Mouse (Mus musculus): ENCODE measurements around the gene Hoxd12.

Hoxd12 gene

DNA sequence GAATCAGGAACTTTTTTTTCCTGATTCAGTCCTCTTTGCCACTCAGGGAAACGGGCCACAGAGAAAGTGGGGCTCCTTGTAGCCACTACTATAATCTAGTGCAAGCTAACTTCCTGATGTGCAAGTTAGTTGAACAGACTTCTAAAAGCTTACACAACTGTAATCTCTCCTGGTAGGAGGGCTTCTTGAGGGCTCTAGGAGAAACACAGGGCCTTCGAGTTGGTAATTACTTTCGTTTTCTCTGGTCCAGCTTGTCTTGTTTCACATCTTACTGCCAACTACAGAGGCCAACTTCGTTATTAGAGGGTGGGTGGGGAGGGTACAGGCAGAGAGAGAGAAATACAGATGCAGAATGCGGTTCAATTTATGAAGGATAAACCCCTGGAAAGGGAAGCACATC, 3.0 kb upstream of the Hoxd12 start:
- Histone ChIP-seq H3K27me3 (ENCODE audit: control insufficient read depth, insufficient read depth, low read length, poor library complexity, severe bottlenecking) (peaks cover 6% of the 10 kb centered on the region), H3K36me3 (ENCODE audit: control insufficient read depth, insufficient read depth, low read length, poor library complexity, severe bottlenecking) (no peaks in the 10 kb centered on the region)
- no peak for DNase-seq (ENCODE audit: low read depth, low spot score)

- Histone ChIP-seq H3K36me3 (ENCODE audit: control insufficient read depth, insufficient read depth, low read length, poor library complexity, severe bottlenecking) (no peaks in the 10 kb centered on the region), H3K27me3 (ENCODE audit: control insufficient read depth, insufficient read depth, low read length, poor library complexity, severe bottlenecking) (peaks cover 6% of the 10 kb centered on the region)
- peak; percentile 71 for DNase-seq (ENCODE audit: low read depth, low spot score)
Measured at GRCm38 (mm10) chr2:74672481-74673362, 2.1 kb upstream of the Hoxd12 start.

GRCm38 (mm10) chr2:74673835-74674425, 883 bp upstream of the Hoxd12 start:
- no peak for DNase-seq (ENCODE audit: low read depth, low spot score)
- H3K36me3 ChIP-seq (ENCODE audit: control insufficient read depth, insufficient read depth, low read length, poor library complexity, severe bottlenecking), result no peaks in the 10 kb centered on the region
- H3K27me3 ChIP-seq (ENCODE audit: control insufficient read depth, insufficient read depth, low read length, poor library complexity, severe bottlenecking), result peaks cover 2% of the 10 kb centered on the region; the same call in 1 of the 2 replicates

GRCm38 (mm10) chr2:74675666-74676282, 961 bp downstream of the Hoxd12 start:
- DNase-seq (ENCODE audit: low read depth, low spot score), result no peak
- H3K36me3 ChIP-seq (ENCODE audit: control insufficient read depth, insufficient read depth, low read length, poor library complexity, severe bottlenecking), result no peaks in the 10 kb centered on the region
- peaks cover 2% of the 10 kb centered on the region for H3K27me3 ChIP-seq (ENCODE audit: control insufficient read depth, insufficient read depth, low read length, poor library complexity, severe bottlenecking)

DNA sequence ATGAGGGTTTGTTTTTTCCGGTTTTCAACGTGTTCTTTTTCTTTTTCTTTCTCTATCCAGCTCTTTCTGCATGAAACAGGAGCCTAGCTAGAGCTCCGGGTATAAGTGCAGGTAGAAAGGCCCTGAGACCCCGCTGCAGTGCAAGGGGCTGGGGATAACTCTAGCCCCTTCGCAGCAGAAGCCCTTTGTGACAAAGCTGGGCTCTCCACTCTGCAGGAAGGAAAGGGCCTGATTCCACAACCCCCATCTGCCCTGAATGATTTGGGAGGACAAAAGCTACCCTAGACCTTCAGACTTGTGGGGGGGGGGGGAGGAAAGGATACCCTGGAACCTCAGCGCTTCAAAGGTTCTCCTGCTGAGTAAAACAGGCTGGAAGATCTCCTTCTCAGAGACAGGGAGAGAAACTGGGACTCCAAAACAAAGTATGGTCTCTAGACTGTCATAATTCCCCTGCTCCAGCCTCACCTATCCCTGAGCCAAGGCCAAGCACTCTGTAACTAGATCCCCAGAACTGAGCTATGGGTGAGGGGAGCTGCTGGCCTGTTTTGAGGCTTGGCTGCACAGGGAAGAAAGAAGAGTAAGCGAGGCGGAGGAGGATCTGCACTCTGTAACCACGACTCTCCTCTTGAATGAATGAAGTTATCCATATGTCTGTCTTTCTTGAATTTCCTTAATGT, 1.7 kb downstream of the Hoxd12 start:
- Histone ChIP-seq H3K27me3 (ENCODE audit: control insufficient read depth, insufficient read depth, low read length, poor library complexity, severe bottlenecking) (peaks cover 2% of the 10 kb centered on the region), H3K36me3 (ENCODE audit: control insufficient read depth, insufficient read depth, low read length, poor library complexity, severe bottlenecking) (no peaks in the 10 kb centered on the region)
- no peak for DNase-seq (ENCODE audit: low read depth, low spot score)

DNA sequence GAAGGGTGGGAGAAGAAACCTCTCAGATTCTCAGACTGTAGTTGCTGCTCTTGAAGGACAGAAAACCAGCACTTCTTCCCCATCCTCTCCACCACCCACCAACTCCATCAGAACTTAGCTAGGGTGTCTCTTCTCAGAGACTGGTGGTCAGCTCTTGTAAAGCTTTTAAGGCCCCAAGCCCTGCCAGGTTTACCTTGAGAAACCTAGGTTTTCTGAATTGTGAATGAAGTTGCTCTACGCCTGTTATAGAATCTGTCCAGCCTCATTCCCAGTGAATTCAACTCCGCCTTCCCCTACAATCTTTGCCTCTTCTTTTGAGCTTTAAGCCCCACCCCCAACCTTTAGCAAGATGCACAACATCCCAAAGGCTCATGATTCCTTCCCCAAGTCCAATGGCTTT, 2.3 kb downstream of the Hoxd12 start:
- Histone ChIP-seq H3K36me3 (ENCODE audit: control insufficient read depth, insufficient read depth, low read length, poor library complexity, severe bottlenecking) (no peaks in the 10 kb centered on the region), H3K27me3 (ENCODE audit: control insufficient read depth, insufficient read depth, low read length, poor library complexity, severe bottlenecking) (peaks cover 2% of the 10 kb centered on the region)
- no peak for DNase-seq (ENCODE audit: low read depth, low spot score)

DNA sequence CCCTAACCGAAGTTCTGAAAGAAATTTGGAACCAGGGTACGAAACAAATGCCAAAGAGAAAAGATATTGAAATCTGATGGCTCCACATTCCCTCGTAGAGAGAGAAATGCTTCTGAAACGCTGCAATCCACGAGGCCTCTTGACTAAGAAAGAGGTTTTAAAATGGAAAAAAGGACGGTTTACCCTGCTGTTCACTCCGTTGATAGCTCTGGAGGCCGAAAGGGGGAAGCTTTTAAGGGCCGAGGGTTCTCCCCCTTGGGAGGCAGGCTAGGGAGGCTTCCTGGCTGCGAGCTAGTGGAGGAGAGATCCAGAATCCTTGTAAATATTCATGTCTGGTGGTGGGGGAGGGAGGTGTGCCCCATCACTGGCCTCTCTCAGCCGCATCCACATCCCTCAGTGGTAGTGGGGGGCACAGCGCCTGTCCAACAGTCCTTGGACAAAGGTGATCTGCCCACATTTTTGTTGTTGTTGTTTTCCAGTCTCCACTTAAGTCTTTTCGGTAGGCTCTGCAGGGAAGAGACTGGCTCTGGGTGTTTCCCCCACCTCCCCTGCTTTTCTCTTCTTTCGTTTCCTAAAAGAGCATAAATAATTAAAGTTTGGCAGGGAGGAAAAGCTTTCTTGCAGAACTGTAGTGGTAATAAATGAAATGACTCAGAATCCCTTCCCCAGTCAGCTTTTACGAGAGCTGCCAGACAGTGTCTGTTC, 4.2 kb downstream of the Hoxd12 start, which contains the start of gene Hoxd11:
Gene Hoxd11, plus strand, starts transcription at position 667 of the 705 bp plus-strand sequence.
- Histone ChIP-seq H3K36me3 (ENCODE audit: control insufficient read depth, insufficient read depth, low read length, poor library complexity, severe bottlenecking) (no peaks in the 10 kb centered on the region), H3K27me3 (ENCODE audit: control insufficient read depth, insufficient read depth, low read length, poor library complexity, severe bottlenecking) (peaks cover 6% of the 10 kb centered on the region)
- no peak for DNase-seq (ENCODE audit: low read depth, low spot score)

DNA sequence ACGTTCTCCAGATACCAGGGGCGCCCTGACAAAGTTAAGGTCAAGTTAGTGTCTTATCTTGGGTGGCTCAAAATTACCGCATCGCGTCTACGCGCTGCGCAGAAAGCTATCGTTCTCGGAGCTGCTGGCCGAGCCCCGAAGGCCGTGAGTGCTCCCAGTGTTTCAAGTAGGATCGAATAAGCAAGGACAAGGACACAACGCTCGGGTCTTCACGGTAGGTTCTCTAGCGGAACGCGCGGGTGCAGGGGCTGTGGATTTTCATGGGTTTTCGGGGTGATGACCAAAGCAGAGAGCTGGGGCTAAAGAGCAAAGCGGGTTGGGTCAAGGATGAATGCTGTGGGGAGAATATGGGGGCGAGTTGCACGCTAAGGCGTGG, 4.8 kb downstream of the Hoxd12 start:
- no peaks in the 10 kb centered on the region for H3K36me3 ChIP-seq (ENCODE audit: control insufficient read depth, insufficient read depth, low read length, poor library complexity, severe bottlenecking)
- peaks cover 6% of the 10 kb centered on the region for H3K27me3 ChIP-seq (ENCODE audit: control insufficient read depth, insufficient read depth, low read length, poor library complexity, severe bottlenecking)
- no peak for DNase-seq (ENCODE audit: low read depth, low spot score)

- no peaks in the 10 kb centered on the region for H3K36me3 ChIP-seq (ENCODE audit: control insufficient read depth, insufficient read depth, low read length, poor library complexity, severe bottlenecking)
- H3K27me3 ChIP-seq (ENCODE audit: control insufficient read depth, insufficient read depth, low read length, poor library complexity, severe bottlenecking), result peaks cover 6% of the 10 kb centered on the region
- DNase-seq (ENCODE audit: low read depth, low spot score), result no peak
Measured at GRCm38 (mm10) chr2:74679980-74680379, 5.2 kb downstream of the Hoxd12 start.

- no peaks in the 10 kb centered on the region for H3K36me3 ChIP-seq (ENCODE audit: control insufficient read depth, insufficient read depth, low read length, poor library complexity, severe bottlenecking)
- H3K27me3 ChIP-seq (ENCODE audit: control insufficient read depth, insufficient read depth, low read length, poor library complexity, severe bottlenecking), result peaks cover 6% of the 10 kb centered on the region
- no peak for DNase-seq (ENCODE audit: low read depth, low spot score)
Measured at GRCm38 (mm10) chr2:74680561-74681398, 6.0 kb downstream of the Hoxd12 start.

- DNase-seq (ENCODE audit: low read depth, low spot score), result no peak
- H3K27me3 ChIP-seq (ENCODE audit: control insufficient read depth, insufficient read depth, low read length, poor library complexity, severe bottlenecking), result peaks cover 6% of the 10 kb centered on the region
Measured at GRCm38 (mm10) chr2:74681594-74682531, 7.0 kb downstream of the Hoxd12 start.

DNA sequence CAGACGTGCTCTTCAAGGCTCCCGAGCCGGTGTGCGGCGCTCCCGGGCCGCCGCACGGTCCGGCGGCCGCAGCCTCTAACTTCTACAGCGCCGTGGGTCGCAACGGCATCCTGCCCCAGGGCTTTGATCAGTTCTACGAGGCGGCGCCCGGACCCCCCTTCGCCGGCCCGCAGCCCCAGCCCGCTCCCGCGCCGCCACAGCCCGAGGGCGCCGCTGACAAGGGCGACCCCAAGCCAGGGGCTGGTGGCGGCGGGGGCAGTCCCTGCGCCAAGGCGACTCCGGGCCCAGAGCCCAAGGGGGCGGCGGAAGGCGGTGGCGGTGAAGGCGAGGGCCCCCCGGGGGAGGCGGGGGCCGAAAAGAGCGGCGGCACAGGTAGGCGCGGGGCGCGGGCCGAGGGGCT, 8.0 kb downstream of the Hoxd12 start:
- no peak for DNase-seq (ENCODE audit: low read depth, low spot score)

More at GRCm38 (mm10) chr2:74681594-74682531, 7.0 kb downstream of the Hoxd12 start:
- no peaks in the 10 kb centered on the region for H3K36me3 ChIP-seq (ENCODE audit: control insufficient read depth, insufficient read depth, low read length, poor library complexity, severe bottlenecking)

DNA sequence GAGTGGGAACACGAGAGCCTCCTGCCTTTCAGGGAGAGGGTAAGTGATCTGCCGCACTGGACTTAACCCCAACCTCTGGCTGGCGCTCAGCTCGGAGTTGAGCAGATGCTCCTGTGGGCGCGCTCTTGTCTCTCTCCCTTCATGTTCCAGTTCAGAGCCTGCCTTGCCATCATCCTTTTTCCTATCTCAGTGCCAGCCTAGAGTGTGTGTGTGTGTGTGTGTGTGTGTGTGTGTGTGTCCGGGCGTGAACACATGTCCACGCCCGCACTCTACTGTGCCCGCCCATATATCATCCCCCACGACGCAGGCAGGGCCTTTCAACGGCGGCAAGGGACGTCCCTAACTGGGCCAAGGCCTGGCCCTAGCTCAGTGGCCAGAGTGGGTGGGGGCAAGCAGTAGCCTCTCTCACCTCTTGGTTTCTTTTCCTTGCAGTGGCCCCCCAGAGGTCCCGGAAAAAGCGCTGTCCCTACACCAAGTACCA, 8.7 kb downstream of the Hoxd12 start:
- DNase-seq (ENCODE audit: low read depth, low spot score), result no peak
- Histone ChIP-seq H3K27me3 (ENCODE audit: control insufficient read depth, insufficient read depth, low read length, poor library complexity, severe bottlenecking) (peaks cover 8% of the 10 kb centered on the region), H3K36me3 (ENCODE audit: control insufficient read depth, insufficient read depth, low read length, poor library complexity, severe bottlenecking) (no peaks in the 10 kb centered on the region)

More for the DNA sequence above, 8.0 kb downstream of the Hoxd12 start:
- Histone ChIP-seq H3K36me3 (ENCODE audit: control insufficient read depth, insufficient read depth, low read length, poor library complexity, severe bottlenecking) (no peaks in the 10 kb centered on the region), H3K27me3 (ENCODE audit: control insufficient read depth, insufficient read depth, low read length, poor library complexity, severe bottlenecking) (peaks cover 6% of the 10 kb centered on the region)
